Mouse (Mus musculus): ENCODE measurements around the gene Tubb2a. TPM values are rescaled to one million over a fixed set of nuclear protein-coding genes. Genes with fewer than 3 reads are reported as not detected.

Gene Tubb2a
- total RNA-seq (2014; fragmentation: Nextera tagmentation) (2.3 and 3.4 TPM in 2 replicates), total RNA-seq (2017) (7.0 and 8.5 TPM in 2 replicates)

DNA sequence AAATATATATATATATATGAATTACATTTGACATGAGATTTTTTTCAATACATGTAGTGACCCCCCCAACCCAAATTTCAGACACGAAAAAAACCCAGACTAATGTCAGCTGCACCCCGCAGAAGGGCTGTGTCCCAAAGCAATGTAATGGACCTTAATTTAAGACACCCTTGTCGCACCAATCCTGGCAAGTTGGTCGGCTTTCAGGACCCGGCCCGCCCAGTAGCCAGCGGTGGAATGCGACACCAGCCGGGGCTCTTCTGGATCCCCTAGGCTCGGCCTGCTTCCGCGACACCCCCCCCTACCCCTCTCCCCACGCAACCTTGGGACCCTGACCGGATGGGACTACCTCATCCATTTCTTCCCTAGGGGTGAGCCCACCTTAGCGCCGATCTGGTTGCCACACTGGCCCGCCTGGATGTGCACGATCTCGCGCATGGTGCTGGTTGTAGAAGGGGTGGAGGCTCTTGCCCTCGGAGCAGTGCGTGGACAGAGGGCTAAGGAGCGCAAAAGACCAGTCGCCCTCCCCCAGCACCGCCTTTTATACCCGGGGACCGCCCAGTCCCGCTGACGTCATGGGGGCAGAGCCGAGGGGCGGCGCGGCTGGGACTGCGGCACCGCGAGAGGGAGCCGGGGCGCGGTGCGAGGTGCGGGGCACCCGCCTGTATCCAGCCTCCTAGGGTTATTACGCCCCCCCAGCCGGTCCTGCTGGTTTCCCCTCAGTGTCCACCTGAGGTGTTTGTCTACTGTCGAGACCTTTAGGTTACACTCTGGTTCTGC lies at the start of gene Tubb2a:
Gene Tubb2a, minus strand, starts transcription at position 516 of the 780 bp plus-strand sequence.
- ATAC-seq (replicated peaks; ENCODE audit: poor library complexity, severe bottlenecking): peak; percentile 80

DNA sequence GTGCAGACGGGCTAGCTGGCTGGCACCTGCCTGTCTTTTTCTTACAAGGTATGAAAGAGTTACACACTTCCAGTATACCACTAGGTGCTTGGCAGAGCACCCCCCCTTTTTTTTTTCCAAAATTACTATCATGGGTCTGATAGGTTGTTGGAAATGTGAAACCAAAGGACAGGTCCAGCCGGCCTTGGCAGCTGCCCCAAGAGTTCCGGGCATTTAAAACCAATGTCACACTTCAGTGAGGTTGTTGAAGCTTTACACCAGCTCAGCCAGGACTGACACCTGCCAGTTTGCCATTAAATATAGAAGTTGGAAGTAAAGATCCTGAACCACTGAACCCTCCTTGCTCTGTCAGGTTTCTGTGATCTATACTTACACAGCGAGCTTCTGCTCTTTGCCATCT lies 47.9 kb upstream of the Tubb2a start:
- no peak for ATAC-seq (replicated peaks; ENCODE audit: poor library complexity, severe bottlenecking)

DNA sequence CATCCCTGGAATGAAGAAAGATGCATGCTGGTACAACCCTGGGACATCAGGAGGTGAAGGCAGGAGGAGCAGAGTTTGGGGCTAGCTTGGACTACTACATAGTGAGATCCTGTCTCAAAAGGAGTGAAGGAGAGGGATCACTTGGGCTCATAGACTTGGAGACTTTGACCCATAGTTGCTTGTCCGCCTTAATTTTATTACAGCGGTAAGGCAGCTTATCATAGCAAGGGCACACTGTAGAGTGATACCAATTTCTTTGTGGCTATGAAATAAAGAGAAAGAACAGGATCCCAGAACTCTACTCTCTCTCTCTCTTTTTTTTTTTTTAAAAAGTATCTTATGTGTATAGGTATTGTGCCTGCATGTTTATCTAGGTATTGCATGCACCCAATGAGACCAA lies 42.7 kb upstream of the Tubb2a start:
- no peak for ATAC-seq (replicated peaks; ENCODE audit: poor library complexity, severe bottlenecking)

DNA sequence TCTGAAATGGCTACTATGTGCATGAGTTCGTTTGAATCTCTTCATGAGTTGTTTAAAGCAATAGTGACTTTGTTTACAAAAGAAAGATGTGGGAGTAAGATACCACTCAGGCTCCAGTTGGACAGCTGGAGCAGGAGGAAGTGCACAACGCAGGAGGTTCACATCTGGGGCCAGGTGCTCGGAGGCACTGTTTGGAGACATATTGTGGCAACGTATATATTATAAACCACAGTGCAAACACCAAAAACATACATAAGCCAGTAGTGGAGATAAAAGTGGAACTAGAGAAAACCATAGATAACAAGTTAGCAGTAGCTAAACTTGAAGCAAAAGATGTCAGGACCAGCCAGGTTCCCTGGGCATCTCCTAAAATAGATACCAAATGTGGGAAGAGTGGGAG lies 41.6 kb upstream of the Tubb2a start:
- ATAC-seq (replicated peaks; ENCODE audit: poor library complexity, severe bottlenecking): no peak

DNA sequence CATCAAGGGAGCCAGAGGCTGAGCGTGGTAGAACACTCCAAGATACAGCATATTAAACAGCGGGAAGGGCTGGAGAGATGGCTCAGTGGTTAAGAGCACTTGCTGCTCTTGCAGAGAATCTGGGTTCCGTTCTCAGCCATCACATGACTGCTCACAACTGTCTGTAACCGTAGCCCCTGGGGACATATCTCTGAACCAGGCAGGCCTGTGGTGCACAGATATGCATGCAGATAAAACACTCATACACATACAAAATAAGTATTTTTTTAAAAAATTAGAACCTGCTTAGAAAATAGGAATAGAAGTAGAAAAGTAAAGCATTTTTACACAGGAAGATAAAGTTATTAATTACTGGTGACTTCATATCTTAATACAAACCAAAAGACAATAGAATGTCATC lies 41.0 kb upstream of the Tubb2a start:
- no peak for ATAC-seq (replicated peaks; ENCODE audit: poor library complexity, severe bottlenecking)

DNA sequence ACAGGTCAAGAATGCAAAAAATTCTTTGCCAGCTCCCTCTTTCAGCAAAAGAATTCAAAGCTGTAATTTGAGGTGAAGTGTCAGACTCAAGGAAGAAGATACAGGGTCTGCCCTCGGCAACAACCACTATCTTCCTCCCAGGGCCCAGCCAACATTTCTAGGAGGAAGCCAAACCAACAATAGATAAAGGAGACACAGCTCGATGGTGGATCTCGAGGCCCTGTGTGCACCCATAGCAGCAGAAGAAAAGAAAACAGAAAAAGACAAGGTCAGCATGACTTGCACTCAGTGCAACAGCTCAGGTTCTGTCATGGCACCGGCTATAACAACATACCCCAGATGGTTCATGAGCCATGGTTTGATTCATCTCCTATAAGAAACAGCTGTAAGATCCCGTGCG lies 38.7 kb upstream of the Tubb2a start:
- ATAC-seq (replicated peaks; ENCODE audit: poor library complexity, severe bottlenecking): no peak

DNA sequence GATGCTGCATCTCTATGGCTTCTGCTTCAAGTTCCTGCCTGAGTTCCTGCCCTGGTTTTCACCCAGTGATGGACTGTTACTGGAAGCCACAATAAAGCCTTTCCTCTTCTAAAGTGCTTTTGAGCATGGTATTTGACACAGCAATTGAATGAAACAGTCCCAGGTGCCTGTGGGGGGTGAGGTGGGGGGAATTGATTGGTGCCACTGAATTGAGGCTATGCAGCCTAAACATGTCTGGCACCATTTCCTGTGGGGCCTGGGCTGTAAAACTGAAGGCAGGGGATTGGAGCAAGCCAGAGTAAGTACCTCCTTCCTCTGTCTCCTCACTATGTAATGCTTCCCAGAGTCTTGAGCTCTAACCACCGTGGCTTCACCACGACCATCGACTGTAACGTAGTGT lies 36.8 kb upstream of the Tubb2a start:
- no peak for ATAC-seq (replicated peaks; ENCODE audit: poor library complexity, severe bottlenecking)

DNA sequence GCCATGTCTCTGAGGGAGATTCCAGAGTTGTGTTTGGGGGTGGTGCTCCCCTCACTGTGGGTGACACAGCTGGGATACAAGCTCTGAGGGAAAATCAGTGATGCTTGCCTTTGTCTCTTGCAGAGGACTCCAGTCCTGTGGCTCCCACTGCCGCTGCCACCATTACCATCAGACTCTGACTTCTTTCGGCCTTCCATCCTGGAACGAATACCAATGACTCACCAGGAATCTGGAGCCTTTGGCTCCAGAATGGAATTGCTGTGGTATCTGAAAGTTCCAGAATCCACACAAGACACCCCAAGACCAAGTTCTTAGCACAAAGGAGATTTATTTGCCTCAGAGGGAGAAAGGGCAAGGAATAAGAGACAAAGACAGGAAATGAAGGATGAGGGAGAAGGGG lies 35.3 kb upstream of the Tubb2a start:
- ATAC-seq (replicated peaks; ENCODE audit: poor library complexity, severe bottlenecking): no peak

DNA sequence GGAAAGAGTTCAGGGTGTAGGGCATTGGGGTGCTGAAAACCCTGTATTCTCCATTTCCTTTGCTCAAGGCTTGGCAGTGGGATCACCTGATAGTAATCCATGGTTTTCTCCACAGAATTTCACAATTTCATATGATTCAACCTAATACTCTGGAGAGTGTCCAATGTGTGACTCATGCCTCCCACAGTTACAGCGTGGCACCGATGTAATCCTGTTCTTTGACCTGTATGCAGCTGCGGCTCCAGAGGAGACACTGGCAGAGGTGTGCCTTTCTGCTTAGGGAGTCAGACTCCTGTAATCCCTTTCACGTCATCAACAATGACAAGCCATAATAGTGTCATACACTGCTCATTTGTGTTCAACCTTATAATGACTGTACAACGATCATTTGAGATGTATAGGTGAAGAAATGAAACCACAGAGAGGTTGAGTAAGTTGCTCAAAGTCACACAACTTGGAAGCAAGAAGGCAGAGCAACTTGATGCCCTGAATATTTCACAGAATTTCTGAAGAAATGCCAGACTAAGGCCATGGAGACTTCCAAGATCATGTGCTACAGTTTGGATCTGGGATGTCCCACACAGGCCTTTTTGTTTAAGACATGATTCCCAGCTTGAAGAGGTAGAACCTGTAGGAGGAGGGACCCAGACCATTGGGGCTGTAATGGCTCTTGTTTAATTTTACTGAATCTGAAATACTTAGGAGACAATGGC lies 34.7 kb upstream of the Tubb2a start:
- no peak for ATAC-seq (replicated peaks; ENCODE audit: poor library complexity, severe bottlenecking)

DNA sequence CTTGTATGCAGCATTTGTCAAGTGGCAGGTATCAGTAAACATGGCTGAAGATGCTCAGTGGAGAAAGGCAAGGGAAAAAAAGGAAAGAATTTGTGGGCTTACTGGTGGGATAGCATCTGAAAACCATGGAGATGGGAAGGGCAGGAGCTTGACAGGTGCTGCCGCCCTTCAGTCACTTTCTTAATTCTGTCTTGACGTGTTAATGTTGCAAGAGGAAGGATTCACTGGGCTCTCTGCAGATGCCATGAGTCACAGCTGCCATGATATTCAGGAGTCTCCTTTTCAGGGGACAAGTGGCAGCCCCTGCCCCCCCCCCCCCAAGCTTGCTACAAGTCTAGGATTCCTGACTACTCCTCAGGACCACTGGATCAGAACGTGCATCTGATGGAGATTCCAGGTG lies 34.1 kb upstream of the Tubb2a start:
- ATAC-seq (replicated peaks; ENCODE audit: poor library complexity, severe bottlenecking): no peak

DNA sequence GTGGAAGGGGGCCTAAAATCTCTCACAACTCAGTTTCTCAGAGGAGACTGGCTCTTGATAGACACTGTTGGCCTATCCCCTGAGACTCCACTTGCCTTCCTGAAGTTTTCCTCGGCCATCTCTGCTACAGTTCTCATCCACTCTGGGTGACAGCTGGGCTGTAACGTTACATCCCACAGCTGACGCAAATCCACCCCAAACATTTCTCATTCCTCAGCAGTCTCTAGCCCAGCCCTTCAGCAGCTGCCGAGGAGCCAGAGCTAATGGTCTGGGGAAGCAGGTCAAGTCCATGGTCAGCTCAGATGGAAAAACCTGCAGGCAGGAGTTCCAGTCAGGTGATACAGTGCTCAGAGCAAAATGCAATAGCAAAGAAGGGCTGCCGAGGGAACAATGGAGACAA lies 33.2 kb upstream of the Tubb2a start:
- ATAC-seq (replicated peaks; ENCODE audit: poor library complexity, severe bottlenecking): no peak

DNA sequence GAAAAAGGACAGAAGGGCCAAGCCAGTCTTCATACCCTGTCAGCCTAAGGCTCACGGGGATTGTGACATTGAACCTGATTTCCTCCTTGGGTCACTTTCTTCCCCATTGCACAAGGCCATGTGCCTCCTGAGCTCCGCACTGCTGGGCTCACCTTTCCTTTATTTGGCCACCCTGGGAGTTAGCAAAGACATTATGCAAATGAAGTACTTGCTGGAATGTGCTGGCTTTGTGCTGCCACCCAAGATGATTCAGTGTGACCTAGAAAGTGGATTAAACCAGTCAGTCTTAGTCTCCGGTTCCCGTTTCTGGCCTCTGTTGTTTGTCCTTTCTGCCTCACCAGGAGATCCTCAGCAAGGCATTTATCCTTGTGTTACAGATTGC lies 31.9 kb upstream of the Tubb2a start:
- ATAC-seq (replicated peaks; ENCODE audit: poor library complexity, severe bottlenecking): peak; percentile 41

DNA sequence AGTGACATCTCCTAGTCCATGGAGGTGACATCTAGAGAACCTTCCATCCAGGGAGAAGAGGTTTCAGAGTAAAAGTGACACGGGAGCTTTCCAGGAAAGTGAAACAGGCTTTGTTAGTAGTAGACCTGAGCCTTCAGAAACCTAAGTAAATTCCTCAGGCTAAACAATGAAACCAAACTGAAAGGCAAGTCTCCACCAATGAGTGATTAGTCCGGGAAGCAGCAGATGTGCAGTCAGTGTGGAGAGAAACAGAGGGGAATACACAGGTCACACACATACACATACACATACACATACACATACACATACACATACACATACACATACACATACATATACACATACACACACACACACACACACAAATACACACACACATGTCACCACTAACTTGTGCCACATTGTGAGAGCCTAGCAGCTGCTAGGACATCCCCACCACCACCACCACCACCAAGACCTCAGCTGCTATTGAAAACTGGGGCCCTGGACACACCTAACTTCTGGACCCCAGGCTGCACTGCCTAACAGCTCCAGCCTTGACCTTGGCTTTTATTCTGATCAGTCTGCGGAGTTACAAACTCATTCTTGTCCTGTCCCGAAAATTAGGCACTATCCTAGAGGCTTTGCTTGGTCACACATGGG lies 31.3 kb upstream of the Tubb2a start:
- no peak for ATAC-seq (replicated peaks; ENCODE audit: poor library complexity, severe bottlenecking)

DNA sequence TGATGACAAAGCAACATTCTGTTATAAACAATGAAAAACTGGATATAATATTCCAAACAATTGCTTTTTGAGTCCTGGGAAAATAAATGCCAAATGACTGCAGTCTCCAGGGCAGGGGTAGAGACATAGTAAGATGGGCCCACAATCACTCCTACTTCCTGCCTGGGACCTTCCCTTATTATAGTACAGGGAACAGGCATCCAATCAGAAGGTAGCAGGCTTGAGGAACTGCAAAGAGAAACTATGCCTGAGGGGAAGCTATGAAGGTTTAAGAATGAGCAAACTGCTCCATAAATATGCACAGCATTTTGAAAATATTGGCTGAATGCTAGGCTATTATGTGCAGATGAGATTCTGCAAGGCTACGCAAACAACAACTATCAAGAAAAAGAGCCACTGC lies 29.2 kb upstream of the Tubb2a start:
- ATAC-seq (replicated peaks; ENCODE audit: poor library complexity, severe bottlenecking): peak; percentile 97

DNA sequence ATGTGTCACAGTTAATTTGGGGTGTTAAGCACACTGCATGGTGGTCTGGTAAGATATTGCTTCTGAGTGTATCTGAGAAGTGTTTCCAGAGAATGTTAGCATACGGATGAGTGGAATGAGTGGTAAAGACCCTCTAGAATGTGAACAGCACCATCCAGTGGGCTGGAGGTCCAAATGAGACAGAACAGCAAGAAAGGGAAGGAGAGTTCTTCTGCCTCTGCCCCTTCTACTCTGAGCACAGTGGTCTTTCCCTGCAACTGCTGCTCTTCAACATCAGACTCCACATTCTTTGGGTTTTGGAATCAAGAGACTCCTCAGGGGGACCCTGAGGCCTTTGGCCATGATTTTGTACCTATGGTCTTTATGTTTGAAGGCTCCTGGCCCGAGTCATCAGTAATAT lies 28.4 kb upstream of the Tubb2a start:
- ATAC-seq (replicated peaks; ENCODE audit: poor library complexity, severe bottlenecking): no peak

DNA sequence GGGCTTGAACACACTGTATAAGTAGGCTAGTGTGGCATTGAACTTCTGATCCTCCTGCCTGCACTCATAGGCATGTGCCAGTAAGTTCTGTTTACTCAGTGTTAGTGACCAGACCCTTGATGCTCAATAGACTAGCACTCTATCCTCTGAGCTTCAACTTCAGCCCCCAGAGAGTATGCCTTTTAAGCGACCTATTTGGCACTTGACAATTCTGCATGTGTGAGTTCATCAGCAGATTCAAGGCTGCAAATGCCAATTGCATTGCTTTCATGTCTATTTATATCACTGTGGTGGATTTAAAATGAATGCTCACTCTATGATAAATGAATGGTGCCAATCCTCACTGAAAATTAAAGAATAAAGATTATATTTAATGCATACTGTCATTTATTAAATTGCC lies 27.6 kb upstream of the Tubb2a start:
- ATAC-seq (replicated peaks; ENCODE audit: poor library complexity, severe bottlenecking): no peak

DNA sequence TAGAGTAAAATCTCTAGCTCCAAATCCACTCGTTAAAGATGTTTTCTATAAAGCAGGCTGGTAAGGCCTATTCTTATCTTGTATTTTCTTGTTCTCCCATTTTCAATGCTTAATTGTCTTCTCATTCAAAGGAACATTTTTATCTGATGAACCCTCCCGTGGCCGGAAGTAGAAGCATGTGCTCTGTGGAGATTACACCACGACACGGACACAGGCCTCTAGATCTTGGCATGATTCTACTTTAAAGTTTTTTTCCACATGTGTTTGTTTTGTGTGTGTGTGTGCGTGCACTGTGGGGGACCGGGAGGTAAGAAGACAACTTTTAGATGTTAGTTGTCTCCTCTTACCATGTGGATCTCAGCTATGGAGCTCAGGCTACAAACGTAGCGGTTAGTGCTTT lies 24.1 kb upstream of the Tubb2a start:
- peak; percentile 22; the same call in 1 of the 2 replicates for ATAC-seq (replicated peaks; ENCODE audit: poor library complexity, severe bottlenecking)

DNA sequence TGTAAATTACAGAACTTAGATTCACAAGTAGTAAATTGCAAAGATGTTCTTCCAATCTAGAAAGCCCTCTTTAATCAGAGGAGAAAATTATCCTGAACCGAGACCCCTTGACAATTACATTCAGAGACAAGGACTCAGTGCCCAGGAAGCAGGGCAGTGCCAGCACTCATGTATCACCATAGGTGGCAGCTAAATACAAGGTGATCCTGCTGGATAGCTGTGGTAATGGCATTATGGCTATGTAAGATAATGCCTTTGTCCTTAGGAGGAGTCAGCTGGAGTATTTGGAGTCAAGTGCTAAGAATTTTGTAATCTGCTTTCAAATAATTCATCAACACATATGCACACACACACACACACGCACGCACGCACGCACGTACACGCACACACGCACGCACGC lies 23.4 kb upstream of the Tubb2a start:
- ATAC-seq (replicated peaks; ENCODE audit: poor library complexity, severe bottlenecking): no peak

DNA sequence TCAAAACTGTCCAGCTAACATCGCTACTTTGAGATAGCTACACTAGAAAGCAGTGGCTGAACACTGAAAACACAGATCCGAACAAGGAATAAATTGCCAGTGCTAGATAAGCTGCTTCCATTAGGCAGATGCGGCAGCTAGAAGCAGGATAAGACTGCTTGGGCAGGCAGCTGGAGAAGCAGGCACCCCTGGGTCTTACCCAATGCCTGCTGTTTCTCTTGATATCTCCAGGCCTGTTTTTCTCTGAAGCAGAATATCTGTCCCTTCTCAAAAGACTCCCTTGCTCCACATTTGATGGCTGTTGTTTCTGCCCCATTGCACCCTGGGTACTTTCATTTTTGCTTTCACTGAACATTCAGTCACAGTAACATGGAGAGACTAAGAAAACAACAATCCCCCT lies 22.9 kb upstream of the Tubb2a start:
- no peak for ATAC-seq (replicated peaks; ENCODE audit: poor library complexity, severe bottlenecking)

DNA sequence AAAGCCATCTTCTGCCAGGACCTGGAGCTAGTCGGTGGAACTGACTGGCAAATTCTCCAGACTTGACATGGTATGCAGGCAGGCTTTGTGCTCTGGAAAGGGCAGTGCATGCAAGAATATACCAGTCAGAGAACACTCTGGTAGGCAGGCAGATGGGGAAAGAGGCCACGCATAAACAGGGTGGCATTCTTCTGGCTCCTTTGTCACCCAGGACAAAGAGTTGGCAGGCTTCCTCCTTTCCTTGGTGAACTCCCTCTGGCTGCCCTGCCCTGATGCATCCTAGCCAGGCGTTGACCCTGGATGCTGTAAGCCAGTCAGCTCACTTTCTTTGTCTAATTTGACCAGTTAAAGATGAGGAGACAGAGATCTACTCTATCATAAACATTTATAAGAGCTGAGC lies 19.3 kb upstream of the Tubb2a start:
- no peak for ATAC-seq (replicated peaks; ENCODE audit: poor library complexity, severe bottlenecking)

DNA sequence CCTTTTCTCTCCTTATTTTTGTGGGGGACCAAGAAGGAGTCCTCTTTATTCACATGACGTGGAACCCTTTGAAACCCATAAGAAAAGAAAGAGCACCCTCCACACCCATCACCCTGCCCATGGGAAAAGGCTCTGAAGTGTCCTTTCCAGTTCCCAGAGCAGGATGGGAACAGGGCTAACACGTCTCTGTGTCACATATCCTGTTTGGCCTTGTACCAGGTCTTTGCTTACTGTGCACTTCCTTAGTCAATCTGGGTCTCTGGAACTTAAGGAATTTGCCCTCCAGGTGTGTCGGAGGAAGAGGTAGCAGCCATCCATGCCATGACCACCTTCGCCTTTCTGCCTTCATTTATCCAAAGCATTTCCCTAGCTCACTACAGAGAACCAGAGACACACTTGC lies 18.6 kb upstream of the Tubb2a start:
- ATAC-seq (replicated peaks; ENCODE audit: poor library complexity, severe bottlenecking): no peak

All from granulocyte monocyte progenitor cell, adult 5-6 weeks (primary cell).